Mouse (Mus musculus) E14TG2a.4 (cell line): Measurements from ENCODE around the gene Cfap221.

Experiments used
- H3K27me3 ChIP-seq: 2 replicates; pipeline ENCODE4 v1.6.1; 2014; ENCODE audit warnings: low read length, control low read depth; ENCODE audit not compliant: insufficient read depth
- H3K36me3 ChIP-seq: 2 replicates; pipeline ENCODE4 v1.6.1; 2014; ENCODE audit warnings: low read length, control low read depth; ENCODE audit not compliant: insufficient read depth
- H3K4me1 ChIP-seq: replicated peaks from 2 replicates; pipeline ENCODE4 v1.6.1; 2014; ENCODE audit warnings: low read depth, low read length, control low read depth
- H3K4me3 ChIP-seq: replicated peaks from 2 replicates; pipeline ENCODE4 v1.5.1; 2014; ENCODE audit warnings: mild to moderate bottlenecking, low read length
- H3K9me3 ChIP-seq: 2 replicates; pipeline ENCODE4 v1.6.1; 2014; ENCODE audit warnings: low read length, control low read depth
- CTCF ChIP-seq: conservative IDR thresholded peaks from 2 replicates; pipeline ENCODE4 v1.5.1; 2014; ENCODE audit warnings: low read length
- NANOG ChIP-seq: IDR thresholded peaks from 2 replicates; pipeline ENCODE4 v1.6.1; 2014; ENCODE audit warnings: borderline replicate concordance, low read length, mixed read lengths
- POU5F1 ChIP-seq: IDR thresholded peaks from 2 replicates; pipeline ENCODE4 v1.6.1; 2014; ENCODE audit warnings: low read length, borderline replicate concordance

Gene Cfap221

GRCm38 (mm10) chr1:119902551-119903230, 94.3 kb downstream of the Cfap221 start:
- Histone ChIP-seq H3K9me3 (no peaks in the 10 kb centered on the region), H3K27me3 (no peaks in the 10 kb centered on the region), H3K4me3 (no peak overlapping the region), H3K36me3 (no peaks in the 10 kb centered on the region), H3K4me1 (peaks cover 21% of the 10 kb centered on the region)
- TF ChIP-seq CTCF = no peak
- TF ChIP-seq POU5F1 = no peak
- TF ChIP-seq NANOG = no peak

- TF ChIP-seq CTCF (no peak), NANOG (no peak), POU5F1 (no peak)
- H3K4me3 ChIP-seq = no peak overlapping the region
- H3K9me3 ChIP-seq = no peaks in the 10 kb centered on the region
- H3K36me3 ChIP-seq = no peaks in the 10 kb centered on the region
- H3K27me3 ChIP-seq = no peaks in the 10 kb centered on the region; the same call in 1 of the 2 replicates
- H3K4me1 ChIP-seq = peaks cover 17% of the 10 kb centered on the region
These were observed 97.6 kb downstream of the Cfap221 start for GRCm38 (mm10) chr1:119899195-119900123.

GRCm38 (mm10) chr1:119894936-119895335, 102.1 kb downstream of the Cfap221 start:
- Histone ChIP-seq H3K4me1 (peaks cover 12% of the 10 kb centered on the region), H3K27me3 (peaks cover 8% of the 10 kb centered on the region), H3K9me3 (no peaks in the 10 kb centered on the region), H3K4me3 (no peak overlapping the region), H3K36me3 (no peaks in the 10 kb centered on the region)
- peak; percentile 90 for TF ChIP-seq CTCF
- TF ChIP-seq NANOG = no peak
- no peak for TF ChIP-seq POU5F1

GRCm38 (mm10) chr1:119893600-119893999, 103.4 kb downstream of the Cfap221 start:
- no peak for TF ChIP-seq CTCF
- no peak for TF ChIP-seq POU5F1
- TF ChIP-seq NANOG = no peak
- no peaks in the 10 kb centered on the region for H3K9me3 ChIP-seq
- no peak overlapping the region for H3K4me3 ChIP-seq
- peaks cover 11% of the 10 kb centered on the region for H3K27me3 ChIP-seq
- no peaks in the 10 kb centered on the region for H3K36me3 ChIP-seq
- peaks cover 6% of the 10 kb centered on the region for H3K4me1 ChIP-seq

GRCm38 (mm10) chr1:119892933-119893332, 104.1 kb downstream of the Cfap221 start:
- no peaks in the 10 kb centered on the region for H3K36me3 ChIP-seq
- H3K4me3 ChIP-seq = no peak overlapping the region
- TF ChIP-seq CTCF (no peak), NANOG (no peak), POU5F1 (no peak)
- peaks cover 13% of the 10 kb centered on the region for H3K4me1 ChIP-seq
- no peaks in the 10 kb centered on the region for H3K9me3 ChIP-seq
- H3K27me3 ChIP-seq = peaks cover 11% of the 10 kb centered on the region

- Histone ChIP-seq H3K9me3 (no peaks in the 10 kb centered on the region), H3K4me3 (no peak overlapping the region), H3K36me3 (no peaks in the 10 kb centered on the region), H3K27me3 (peaks cover 18% of the 10 kb centered on the region), H3K4me1 (peaks cover 15% of the 10 kb centered on the region)
- TF ChIP-seq NANOG (no peak), POU5F1 (no peak), CTCF (no peak)
These were observed 105.2 kb downstream of the Cfap221 start for GRCm38 (mm10) chr1:119891865-119892264.

GRCm38 (mm10) chr1:119891149-119891548, 105.9 kb downstream of the Cfap221 start:
- H3K4me1 ChIP-seq = peaks cover 22% of the 10 kb centered on the region
- TF ChIP-seq NANOG (no peak), POU5F1 (no peak), CTCF (no peak)
- H3K9me3 ChIP-seq = no peaks in the 10 kb centered on the region
- H3K4me3 ChIP-seq = no peak overlapping the region
- H3K36me3 ChIP-seq = no peaks in the 10 kb centered on the region
- H3K27me3 ChIP-seq = peaks cover 22% of the 10 kb centered on the region

- H3K4me3 ChIP-seq = no peak overlapping the region
These were observed 107.7 kb downstream of the Cfap221 start for GRCm38 (mm10) chr1:119889347-119889746.

More at GRCm38 (mm10) chr1:119889347-119889746, 107.7 kb downstream of the Cfap221 start:
- Histone ChIP-seq H3K4me1 (peaks cover 35% of the 10 kb centered on the region), H3K36me3 (no peaks in the 10 kb centered on the region), H3K9me3 (no peaks in the 10 kb centered on the region), H3K27me3 (peaks cover 22% of the 10 kb centered on the region)
- TF ChIP-seq NANOG = no peak
- no peak for TF ChIP-seq CTCF
- no peak for TF ChIP-seq POU5F1
